Mouse (Mus musculus): ENCODE results near the gene Ift81. TPM values are rescaled to one million over a fixed set of nuclear protein-coding genes. Genes with fewer than 3 reads are reported as not detected.

Gene Ift81
- polyA plus RNA-seq, 2 experiments from 2014 or later: 6.6 to 7.8 TPM

- no peak for ATAC-seq
Observed at GRCm38 (mm10) chr5:122543392-122543791, 70.9 kb downstream of the Ift81 start.

DNA sequence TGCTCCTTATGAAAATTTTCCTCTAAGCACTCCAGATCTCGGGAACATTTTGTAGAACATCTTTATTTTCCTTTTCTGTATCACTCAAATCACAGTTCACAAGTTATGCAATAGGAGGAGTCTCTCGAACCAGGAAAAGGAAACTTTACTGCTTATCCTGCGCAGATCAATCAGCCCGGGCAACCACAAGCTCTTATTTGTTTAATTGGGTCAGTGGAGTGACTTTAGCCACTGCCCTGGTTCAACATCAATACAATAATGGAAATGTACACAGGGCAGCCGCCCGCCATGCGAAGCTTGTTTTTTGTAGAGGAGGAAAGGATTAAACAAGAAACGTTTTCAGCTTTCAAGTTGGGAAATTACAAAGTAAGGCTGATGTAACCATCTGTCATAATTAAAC is 72.4 kb downstream of the Ift81 start:
- no peak for ATAC-seq

DNA sequence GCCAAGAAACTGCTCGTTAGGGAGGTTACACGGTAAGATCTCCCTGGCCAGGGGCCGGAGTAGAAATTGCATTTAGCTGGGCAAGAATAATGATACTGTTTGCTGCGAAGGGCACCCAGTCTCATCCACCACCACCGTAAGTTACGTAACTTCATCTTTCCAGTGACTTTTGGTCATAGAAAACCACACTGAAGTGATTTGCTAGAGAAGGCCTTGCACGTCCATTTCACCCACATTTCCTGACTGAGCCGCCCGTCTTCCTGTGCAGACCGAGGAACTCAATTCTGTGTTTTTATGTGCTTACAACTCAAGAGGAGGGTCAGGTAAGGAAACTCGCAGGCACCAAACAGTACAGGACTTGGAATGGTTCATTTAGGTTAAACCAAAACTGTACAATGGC is 76.2 kb downstream of the Ift81 start:
- ATAC-seq: no peak

GRCm38 (mm10) chr5:122537654-122538053 is 76.7 kb downstream of the Ift81 start:
- ATAC-seq: no peak

GRCm38 (mm10) chr5:122533884-122534283 is 80.4 kb downstream of the Ift81 start:
- no peak for ATAC-seq

DNA sequence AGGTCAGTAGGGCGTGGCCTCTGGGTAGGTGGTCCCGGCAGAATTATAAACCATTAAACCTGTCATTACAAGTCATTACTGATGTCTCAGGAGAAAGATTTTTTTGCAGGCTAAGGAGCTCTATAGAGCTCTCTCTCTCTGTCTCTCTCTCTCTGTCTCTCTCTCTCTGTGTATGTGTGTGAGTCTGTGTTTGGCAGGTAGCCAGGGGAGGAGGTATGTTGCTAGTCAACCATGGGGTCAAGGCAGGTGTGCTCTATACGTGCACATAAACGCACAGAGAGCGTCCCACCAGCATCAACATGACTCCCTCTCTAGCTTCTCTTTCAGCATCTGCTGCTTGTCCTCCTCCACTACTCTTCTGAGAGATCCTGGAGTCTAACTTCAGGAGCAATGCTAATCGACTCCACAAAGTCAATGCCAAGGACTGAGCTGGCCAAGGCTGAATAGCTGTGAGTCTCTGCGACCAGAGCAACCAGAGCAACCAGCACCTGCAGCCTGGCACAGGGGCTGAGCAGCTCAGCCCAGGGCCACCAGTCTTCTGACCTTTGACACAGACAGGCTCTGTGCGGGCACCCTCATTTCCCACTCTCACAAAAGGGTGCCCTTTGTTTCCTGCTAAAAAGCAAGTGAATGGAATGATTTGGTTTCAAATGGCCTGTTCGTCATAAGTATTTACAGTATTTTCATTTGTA is 84.3 kb downstream of the Ift81 start:
- ATAC-seq: no peak

GRCm38 (mm10) chr5:122529316-122529715 is 85.0 kb downstream of the Ift81 start:
- no peak for ATAC-seq

GRCm38 (mm10) chr5:122528591-122528990 is 85.7 kb downstream of the Ift81 start:
- no peak for ATAC-seq

- no peak for ATAC-seq
Observed at GRCm38 (mm10) chr5:122527761-122528160, 86.6 kb downstream of the Ift81 start.

DNA sequence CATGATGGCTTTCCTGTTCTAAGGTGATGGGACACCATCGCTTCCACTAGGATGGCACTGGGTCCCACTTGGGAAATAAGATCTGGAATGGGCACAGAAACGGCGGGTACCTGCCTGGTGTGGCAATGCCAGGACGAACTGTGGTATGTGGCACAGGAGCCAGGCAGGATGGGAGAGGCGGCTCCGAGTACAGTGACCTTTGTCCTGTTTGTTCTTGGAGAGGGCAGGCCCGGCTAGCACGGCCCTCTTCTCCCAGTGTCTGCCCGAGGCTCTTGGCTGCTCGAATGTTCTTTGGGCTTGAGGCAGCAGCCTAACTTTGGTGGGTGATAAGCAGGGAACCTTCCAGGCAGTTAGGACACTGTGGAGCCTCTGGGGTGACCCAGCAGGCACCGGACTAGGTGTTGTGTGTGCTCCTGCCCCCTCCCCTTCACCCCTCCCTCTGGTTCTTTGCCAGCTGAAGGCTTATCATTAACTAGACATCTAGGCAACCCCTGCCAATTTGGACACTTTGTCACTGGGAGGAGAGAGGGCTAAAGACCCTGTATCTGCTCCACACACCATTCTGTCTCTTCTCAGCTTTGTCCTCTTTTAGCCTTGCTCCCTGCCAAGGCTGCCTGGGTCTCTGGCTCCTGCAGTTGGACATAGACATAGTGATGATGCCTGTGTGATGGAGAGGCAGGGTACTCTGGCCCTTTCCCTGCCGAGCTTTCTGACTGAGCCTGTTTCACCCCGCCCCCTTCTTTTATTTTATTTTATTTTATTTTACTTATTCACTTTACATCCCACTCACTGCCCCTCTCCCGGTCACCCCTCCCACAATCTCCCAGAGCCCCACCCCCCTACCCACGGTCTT is 87.2 kb downstream of the Ift81 start:
- no peak for ATAC-seq

GRCm38 (mm10) chr5:122526405-122526804 is 87.9 kb downstream of the Ift81 start:
- no peak for ATAC-seq

DNA sequence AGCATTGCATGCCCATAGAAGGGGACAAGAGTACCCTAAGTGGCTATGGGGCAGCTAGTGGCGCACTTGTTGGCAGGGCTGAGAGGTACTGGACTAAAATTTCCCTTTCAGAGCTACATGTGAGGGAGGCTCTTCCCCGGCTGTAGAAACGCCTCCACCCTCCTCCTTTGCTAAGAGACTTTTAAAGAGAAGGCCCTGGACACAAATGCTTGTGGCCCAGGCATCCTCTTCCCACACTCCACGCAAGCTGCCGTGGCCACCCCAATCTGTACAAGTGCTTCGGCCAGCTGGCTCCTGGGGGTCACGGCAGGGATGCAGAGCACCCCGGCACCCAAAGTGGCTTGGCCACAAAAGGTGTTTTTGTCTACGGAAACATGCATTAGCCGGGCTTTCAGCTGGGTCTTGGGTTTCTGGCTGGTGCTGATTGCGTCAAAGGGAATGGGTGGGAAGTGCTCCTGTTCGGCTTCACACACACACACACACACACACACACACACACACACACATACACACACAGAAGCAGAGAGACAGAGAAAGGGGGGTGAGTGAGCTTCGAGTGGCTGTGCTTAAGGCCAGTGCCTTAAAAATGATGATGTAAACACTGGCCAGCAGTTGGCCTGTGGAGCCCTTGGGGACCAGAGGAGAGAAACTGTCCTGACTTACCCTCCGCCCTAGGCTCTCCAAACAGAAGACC is 88.9 kb downstream of the Ift81 start:
- ATAC-seq: no peak

DNA sequence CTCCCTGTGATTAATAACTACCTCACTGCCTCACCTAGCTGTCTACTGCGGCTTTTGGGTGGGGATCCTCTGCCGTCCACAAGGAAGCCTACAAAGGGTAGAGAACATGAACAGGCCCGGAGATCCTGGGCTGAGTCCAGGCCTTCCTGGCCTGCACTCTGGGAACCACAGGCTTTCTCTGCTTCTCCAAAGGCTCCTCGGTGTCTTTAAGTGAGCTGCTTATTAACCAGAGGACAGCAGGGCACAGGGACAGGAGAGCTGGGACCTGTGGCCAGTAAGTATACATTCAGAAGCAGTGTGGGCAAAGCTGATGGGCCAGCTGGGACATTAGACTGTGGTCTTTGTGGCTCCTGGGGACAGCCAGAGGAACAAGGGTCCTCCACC is 89.5 kb downstream of the Ift81 start:
- no peak for ATAC-seq

- ATAC-seq: no peak
Observed at GRCm38 (mm10) chr5:122524244-122524643, 90.1 kb downstream of the Ift81 start.

GRCm38 (mm10) chr5:122521130-122521473 is 93.2 kb downstream of the Ift81 start:
- no peak for ATAC-seq

DNA sequence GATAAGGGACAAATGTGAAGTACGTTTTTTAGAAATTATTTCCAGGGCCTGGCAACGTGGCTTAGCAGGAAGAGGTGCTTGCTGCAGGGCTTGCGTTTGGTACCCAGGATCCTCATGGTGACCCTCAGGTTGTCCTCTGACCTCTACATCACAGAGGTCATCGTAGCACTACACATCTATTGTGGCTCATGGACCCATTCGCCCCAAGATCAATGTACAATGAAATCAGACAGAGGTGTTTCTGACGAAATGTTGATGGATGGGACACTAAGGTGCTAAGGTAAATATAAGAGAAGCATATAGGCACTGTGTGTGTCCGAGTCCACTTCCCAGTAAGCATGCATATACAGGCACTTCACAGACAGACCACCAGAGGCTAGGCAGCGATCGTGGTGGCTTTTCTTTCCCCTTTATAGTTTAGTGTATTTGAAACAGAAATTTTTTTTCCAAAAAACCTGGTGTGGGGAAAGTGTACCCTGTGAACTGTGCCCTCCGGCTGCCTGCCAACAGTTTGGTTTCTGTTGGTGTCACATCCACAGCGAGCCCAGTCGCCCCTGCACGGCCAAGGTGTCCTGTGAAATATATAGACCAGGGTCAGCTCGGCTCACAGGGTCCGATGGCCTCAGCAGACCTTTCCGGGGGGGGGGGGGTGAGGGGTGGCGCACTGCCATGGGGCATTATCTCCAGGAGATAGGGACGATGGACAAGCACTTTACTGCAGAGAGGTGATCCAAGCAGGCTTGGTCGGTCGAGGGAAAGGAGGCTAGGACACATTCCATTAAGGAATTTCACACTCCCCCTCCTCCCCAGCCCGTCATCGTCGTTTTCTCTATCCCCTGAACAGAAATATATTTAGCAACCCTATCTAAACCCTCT is 93.8 kb downstream of the Ift81 start:
- no peak for ATAC-seq

DNA sequence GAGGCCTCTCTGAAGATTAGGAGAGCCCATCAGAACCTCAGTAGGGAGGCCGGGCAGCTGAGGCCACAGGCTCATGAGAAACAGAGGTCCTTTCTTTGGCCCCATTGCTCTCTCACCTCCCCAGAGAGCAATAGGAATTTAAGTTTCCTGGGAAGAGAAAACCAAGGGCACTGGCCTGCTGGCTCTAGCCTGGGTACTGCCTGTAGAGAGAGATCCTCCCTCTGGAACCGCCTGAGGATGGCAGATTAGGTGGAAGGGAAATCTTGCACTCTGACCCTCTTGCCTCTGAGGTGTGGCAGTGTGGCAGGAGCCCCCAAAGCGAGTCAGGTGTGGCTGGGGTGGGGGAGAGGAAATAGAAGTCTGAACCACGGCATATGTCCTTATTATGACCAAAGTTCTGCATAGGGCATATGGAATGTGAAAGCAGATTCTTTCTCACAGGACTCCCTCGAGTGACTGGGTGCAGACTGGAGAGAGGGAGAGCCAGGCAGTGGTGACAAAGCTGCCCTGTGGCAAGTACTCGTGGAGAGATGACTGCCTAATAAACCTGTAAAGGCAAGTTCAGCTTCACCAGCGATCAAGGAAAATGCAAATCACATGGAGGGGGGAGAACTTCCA is 95.2 kb downstream of the Ift81 start:
- no peak for ATAC-seq

DNA sequence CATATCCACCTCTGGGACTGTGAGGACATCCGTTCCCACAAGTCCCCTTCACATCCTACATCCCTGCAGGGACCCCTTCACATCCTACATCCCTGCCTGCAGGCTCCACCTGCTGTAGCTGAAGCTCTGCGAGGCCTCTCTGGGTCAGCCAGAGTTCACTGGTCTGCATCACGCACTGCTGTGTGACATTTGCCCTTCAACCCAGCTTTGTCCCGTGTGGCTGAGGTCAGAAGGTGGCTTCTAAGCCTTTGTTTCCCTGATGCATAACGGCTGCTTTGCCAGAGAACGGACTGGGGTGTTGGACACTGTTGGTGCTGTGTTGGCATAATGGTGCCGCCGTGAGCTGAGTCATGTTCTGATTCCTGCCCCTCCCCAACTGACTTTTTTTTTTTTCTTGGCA is 96.1 kb downstream of the Ift81 start:
- ATAC-seq: no peak

GRCm38 (mm10) chr5:122516901-122517300 is 97.4 kb downstream of the Ift81 start:
- no peak for ATAC-seq

- no peak for ATAC-seq
Observed at GRCm38 (mm10) chr5:122516029-122516730, 98.1 kb downstream of the Ift81 start.

GRCm38 (mm10) chr5:122514127-122514521 is 100.2 kb downstream of the Ift81 start:
- no peak for ATAC-seq
